Mouse (Mus musculus) T-helper 17 cell (primary cell): ENCODE measurements around the gene Oxt.

Experiments used
- in situ Hi-C, 2 experiments: fragments of 300-600 bp; cut with MboI, MseI; formaldehyde crosslinking; loops; 1 replicate in 1 of 2; 2 replicates in 1 of 2; pipeline ENCODE4 v1.15.1; 2025; ENCODE audit warnings: high pct_unique_total_duplicates in 2 of 2

The Oxt gene

DNA sequence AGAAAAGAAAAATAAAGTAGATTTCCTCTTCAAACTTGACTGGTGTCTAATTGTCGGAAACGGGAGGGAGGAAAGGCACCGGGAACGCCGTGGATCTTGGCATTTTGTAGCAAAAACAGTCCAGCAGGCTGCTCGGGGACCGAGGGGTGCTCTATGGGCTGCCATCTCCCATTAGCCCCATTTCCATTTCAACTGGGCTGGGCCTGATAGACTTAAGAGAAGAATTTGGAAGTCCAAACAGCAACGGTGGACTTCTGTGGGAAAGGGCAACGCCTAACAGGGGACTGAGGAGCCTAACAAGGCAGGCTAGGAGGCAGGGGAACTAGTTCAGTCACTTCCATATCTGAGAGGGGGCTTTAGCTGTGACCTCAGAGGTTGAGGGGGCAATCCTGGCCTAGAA lies 1.0 kb downstream of the Oxt start:
- in situ Hi-C loops: loop anchor here in 1 of 2 experiments (5.0 kb wide), 1 partner anchor 90 kb away; the partner anchor contains the start of gene Itpa

DNA sequence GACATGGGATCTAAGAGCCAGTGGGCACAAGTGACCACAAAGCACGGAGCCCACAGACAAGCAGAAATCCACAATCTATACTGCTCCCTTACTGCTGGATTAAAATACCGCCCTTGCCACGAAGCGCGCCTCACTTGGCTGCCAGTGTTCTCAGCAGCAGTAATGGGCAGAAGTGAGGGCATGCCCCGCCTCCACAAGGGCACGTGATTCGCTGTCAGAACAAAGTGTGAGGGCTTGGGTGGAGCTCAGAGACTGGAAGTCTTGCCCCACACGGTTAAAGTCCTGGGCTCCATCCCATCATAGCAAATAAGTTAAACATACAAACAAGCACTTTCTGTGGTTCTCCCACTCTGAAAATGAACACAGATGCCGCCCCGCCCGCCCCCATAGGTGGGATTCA lies 1.7 kb downstream of the Oxt start:
- in situ Hi-C loops: loop anchor here in 1 of 2 experiments (5.0 kb wide), 1 partner anchor 90 kb away; the partner anchor contains the start of gene Itpa

DNA sequence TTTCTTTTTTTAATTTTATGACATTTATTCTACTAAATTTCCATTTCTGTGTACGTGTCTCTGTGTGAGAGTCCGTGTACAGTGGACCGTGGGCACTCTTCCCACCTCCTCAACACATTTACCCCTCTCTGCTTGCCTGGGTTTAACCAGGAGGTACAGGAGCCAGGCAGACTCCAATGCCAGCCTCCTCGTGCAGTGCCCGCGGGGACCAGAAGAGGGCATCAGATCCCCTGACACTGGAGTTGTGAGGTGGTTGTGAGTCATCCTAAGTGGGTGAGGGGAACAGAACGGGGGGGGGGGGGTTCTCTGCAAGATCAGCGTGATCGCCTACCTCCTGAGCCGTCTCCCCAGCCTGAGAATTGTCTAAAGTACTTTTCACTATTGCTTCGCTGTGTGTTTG lies 2.2 kb downstream of the Oxt start:
- in situ Hi-C loops: loop anchor here in 1 of 2 experiments (5.0 kb wide), 1 partner anchor 89 kb away; the partner anchor contains the start of gene Itpa

DNA sequence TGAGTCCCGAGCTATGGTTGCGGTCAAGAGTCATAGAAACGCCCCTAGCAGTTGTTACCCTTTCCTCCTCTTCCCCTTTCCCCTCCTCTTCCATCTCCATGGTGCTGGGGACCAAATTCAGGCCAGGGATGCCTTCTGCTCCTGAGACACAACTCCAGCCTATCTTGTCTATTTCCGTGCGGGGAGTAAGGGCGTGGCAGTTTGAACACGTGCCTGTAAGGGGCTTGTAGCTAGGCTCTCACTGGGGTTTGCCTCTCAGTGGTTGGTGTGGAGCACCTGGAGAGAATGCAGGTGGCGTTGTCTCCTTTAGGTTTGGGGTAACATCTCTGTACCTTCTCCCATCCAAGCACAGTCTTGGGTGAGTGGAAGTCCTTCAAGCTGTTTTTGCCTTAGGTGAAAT lies 3.8 kb downstream of the Oxt start:
- in situ Hi-C loops: loop anchor here in 1 of 2 experiments (5.0 kb wide), 1 partner anchor 88 kb away; the partner anchor contains the start of gene Itpa

DNA sequence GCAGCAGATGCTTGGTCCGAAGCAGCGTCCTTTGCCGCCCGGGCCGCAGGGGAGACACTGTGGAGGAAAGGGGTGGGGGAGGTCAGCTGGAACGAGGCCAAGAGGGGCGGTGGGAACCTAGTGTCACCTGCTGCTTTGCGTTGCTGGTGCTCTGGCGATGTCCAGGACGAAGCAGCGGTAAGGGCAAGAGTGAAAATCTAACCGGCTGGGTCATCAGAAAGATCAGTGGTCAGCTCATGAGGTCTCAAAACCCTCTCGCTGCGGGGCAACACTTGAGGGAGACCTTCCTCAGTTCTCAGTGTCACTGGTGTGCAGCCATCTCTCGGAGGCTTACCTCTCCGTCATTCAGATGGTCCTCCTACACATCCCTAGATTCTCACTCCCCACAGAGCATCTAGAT lies 5.2 kb downstream of the Oxt start:
- in situ Hi-C loops: no loop called here

DNA sequence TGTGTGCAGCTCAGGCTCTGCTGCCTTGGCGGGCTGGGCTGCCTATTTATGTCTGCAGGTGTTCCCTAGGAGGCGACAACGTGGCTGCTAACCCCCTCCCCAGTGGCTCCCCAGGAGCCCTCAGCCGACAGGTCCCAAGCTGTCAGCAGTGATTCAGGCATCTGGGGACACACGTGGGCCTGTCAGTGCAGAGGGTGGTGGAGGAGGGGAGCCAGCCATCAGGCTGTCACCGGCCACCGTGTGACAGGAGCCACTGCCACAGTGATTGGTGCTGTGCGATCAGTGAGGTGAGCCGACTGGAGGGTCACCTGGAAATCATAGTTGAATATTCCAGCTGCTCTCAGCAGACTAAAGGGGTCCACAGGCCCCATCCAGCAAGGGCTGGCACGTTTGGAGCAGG lies 6.6 kb downstream of the Oxt start, which contains the start of gene Avp:
TSS of gene Avp (minus strand) at position 3 of the 400 bp plus-strand sequence.
- in situ Hi-C loops: no loop called here

DNA sequence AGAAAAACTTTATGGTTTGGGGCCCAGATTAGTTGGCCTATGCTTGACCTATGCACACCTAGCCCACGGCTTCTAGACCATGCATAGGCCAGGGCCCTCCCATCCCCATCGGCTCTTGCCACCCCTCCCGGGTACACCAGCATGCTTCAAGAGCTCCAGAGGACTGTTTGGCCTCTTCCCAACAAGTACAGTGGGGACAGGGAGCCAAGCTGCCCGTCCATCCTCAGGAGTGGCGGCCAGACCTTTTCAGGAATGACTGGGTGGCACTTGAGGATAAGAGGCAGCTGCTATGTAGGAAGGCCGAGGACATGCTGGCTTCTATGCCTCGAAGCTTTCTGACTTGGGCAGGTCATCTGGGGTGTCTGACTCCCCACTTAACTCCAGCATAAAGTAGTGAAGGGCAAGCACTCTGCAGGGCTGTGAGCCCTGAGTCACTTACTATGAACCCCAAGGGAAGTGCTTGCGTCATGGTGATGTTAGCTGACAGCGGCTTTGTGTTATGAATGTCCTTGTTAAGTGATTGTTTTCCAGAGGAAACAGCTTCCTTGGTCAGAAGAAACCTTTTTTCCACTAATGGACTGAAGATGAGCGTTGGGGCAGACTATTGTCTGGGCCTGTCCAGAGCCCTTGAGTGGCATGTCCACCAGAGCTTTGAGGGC lies 8.1 kb downstream of the Oxt start:
- in situ Hi-C loops: no loop called here

DNA sequence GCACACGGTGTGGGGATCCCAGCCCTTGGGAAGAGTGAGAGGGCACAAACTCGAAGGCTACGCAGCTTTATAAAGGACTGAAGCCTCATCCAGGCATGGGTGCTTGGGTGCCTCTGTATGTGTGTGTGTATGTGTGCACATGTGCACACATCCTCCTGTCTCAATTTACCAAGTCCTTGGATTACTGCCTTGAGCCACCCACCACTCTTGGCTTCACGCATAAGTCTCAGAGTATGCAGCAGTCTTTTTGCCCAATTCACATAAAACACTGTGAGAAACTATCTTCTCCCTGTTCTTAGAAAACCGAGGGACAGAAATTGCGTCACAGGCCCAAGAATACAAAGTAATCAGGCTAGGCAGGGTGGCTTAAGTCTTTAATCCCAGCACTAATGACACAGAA lies 10.0 kb downstream of the Oxt start:
- in situ Hi-C loops: no loop called here

DNA sequence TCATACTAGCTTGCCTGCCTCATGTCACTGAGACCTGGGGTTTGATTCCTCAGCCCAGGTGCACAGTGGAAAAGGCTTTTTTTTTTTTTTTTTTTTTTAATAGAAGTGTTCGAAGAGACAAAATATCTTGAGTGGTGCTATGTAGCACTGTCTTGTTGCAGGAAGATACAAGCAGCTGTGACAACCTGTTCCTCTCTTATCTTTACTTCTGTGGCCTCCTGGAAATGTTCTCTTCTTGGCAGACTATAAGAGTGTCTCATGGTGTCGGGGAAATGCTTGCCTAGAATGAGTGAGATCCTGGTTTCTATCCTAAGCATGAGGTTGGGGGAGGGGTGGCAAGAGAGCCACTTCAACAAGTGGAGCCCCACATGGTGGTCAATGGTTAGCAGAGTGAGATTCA lies 12.4 kb downstream of the Oxt start:
- in situ Hi-C loops: no loop called here

DNA sequence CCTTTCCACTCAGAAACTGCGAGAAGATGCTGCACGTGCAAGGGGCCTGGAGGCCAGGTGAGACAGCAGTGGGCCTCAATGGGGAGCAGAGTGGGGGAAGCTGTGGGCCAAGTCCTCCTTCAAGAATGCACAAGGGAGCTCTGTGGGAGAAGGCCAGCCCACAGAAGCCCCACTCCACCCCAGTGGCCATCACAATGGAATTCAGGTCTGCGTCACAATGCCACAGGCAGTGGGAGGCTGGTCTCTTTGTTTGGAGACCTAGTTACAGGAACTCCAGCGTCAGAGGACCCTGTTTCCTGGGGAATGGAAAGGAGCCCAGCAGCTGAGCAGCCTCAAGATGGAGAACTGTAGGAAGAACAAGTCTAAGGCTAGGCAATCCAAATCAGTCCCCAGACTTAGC lies 13.2 kb downstream of the Oxt start:
- in situ Hi-C loops: no loop called here

DNA sequence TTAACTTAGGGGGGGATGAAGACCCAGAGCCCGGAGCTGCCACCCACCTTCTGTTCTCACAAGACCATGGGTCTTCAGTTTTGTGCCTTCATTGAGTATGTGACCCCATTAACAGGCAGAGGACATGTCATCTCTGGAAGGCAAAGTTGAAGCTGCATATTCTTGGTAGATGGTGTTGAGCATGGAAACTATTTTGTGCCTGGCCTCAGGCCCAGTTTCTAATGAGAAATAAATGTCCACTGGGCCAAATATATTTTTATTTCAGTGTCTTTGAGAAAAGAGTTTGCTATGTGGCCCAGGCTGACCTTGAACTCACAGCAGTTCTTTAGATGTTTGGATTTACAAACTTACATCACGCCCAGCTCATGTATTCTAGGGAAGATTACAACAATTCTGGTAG lies 13.8 kb downstream of the Oxt start:
- in situ Hi-C loops: no loop called here

DNA sequence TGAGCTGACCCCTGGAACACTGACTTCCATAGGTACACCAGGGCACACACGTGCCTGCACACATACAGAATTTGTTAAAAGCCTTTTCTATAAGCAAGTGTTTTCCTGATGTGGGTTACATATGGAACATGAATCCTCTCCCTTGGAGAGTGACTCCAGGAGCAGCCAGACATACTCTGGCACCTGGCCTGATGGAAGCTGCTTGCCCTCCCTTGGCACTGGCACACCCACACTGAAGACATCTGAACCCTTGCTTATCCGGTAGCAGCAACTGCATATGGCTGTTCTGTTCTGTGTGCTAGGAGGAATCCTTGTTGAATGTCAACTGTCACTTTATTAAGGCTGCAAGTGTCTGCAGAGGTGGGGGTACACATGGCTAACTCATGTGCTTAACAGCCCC lies 15.0 kb downstream of the Oxt start:
- in situ Hi-C loops: no loop called here

DNA sequence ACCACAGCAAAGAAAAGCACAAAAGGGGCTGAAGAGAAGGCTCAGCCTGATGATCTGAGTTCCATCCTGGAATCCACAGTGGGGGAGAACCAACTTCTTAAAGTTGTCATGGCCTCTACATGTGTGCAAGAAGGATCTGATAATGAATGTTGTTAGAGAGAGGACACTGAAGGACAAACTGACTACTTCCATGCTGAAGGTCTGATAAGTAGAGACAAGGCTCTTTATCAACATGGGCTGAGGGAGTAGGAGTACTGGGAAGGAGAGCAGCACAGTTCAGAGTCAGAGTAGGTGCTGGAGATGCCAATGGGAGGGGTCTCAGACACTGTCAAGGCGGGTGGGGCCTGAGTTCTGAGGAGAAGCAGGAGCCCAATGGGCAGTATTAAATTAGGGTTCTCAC lies 19.6 kb downstream of the Oxt start:
- in situ Hi-C loops: no loop called here

DNA sequence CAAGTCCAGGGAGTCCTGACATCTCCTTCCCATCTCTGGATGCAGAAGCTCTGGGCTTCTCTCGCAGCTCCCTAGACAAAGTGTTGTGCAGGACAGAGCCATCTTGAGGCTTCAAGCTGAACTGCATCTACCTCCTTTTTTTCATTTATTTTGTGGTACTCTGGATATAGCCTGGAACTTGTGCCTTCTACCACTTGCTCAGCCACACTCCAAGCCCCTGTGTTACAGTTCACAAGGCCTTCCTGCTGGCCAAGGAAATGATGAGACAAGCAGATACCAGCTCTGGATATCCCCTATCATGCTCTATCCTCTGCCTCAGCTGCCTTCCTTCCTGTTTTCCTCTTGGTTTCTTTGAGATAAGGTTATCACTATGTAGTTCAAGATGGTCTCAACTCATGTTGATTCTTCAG lies 21.6 kb downstream of the Oxt start:
- in situ Hi-C loops: no loop called here

DNA sequence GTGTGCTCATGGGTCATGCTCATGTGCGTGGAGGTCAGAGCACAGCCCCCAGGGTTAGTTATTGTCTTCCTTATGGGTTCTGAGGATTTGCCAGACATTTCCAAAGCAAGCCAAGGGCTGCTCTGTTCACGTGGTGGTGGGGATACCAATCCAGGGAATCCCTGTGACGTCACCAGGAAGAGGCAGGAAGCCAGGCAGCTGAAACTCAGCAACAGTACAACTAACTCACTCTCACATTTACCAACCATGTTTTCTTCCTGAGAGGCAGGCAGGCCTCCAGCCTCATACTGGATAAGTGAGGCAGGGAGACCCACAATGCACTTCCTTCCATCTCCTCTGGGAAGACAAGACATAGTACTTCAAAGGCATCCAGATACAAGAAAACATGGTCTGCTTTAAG lies 22.4 kb downstream of the Oxt start:
- in situ Hi-C loops: no loop called here

DNA sequence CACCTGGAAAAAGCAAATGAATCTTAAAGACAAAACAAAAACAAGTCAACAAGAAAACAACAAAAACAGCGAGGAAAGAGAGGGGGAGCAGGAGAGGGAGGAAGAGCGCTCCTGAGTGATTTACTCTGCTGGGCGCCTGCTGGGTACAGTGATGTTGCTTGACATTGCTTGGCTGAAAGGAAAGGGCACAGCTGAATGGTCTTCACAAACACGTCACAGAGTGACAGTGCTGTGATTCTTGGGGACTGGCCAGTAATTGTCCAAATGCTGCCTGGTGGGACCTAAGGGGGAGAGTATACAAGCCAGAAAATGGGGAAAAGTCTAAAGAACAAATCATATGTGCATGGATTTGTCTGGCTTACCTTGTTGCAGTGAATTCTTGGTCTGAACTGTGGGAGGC lies 26.2 kb downstream of the Oxt start:
- in situ Hi-C loops: loop anchor here in 1 of 2 experiments (10.0 kb wide), 1 partner anchor 1563 kb away; no protein-coding TSS in a partner anchor

DNA sequence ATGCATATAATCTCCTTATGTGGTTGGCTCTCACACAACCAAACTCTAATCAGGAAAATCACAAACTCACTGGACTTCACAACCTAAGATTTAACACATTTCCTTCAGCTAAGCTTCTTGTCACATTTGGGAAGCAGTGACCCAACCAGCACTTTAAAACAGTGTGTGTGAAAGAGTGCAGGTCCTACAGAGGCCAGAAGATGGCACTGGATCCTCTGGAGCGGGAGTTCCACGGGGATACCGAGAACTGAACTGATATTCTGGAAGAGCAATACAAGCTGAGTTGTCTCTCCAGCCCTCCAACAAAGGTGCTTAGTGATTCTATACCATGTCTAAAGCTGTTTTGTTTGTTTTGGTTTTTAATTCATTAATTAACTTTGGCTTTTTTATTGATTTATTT lies 37.1 kb downstream of the Oxt start:
- in situ Hi-C loops: loop anchor here in 1 of 2 experiments (10.0 kb wide), 1 partner anchor 152 kb away; no protein-coding TSS in a partner anchor

DNA sequence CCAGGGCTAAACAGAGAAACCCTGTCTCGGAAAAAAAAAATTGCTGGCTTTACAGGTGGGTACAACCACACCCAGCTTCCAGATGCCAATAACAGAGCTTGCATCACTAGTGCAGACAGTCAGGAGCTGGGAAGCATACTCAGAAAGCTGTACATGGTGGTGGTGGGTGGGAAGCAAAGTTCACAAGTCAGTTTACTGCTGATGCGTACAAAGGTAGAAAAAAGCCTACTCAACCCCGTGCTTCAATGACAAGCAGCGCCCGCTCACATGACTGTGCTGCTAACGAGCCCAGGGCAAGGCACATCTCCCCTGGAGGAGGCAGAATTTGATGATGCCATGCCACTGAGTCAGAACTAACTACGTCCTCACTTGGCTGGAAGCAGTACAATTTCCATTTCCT lies 43.0 kb downstream of the Oxt start:
- in situ Hi-C loops: loop anchor here in 1 of 2 experiments (10.0 kb wide), 1 partner anchor 146 kb away; no protein-coding TSS in a partner anchor
